ENCODE assay signal across 18 mouse cellular contexts in the genomic region with DNA sequence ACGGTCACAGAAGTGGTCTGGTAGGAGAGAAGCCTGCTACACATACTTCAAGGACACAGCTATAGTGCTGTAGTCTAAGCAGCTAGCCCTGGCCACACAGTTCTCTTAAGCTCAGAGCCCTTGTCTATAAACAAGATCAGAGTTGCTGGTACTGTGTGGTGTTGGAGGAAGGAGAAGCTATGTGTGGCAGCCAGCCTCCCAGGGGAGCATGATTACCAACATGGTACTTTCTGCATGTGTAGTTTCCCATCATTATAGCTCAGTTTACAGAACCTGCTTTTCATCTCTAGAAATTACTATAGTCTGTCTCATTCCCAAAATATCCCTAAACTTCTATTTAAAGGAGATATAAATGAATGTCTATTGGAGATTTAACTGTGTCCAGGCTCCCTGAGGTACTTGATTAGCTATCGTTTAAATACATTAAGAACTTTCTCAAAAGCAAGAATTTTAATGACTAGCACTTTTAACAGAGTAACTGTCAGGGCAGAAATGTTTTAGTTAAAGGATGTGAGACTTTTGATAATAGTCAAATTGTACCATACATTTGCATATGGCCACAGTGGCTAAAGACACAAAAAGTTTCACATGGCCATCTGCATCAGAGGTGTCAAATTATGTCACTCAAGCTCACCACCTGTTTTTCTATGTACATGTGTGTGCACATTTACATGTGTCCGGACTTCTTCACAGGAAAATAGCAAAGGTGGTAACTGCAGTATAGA.
"Had no signal": no experiment of that assay in that cellular context is flagged by ENCODE, and none has a peak within 500 bp of the region (broad histone marks: within the 10 kb centered on the region; RNA-seq: fewer than 3 reads in every experiment).

No protein-coding gene starts in this region.

- H3K27ac ChIP-seq: liver, embryonic 14.5 days; midbrain, embryonic 13.5 days; midbrain, embryonic 15.5 days; neural tube, embryonic 12.5 days; stomach, embryonic 15.5 days; stomach, postnatal 0 days had no signal

- DNase-seq: lung, adult 18-20 months; lung, embryonic 14.5 days; lung, postnatal 10 days; lung, postnatal 4 days; retina, postnatal 1 day; right cerebral cortex, adult 18-20 months; right cerebral cortex, postnatal 25 days; right cerebral cortex, postnatal 4 days; thymus, adult 2 months; thymus, postnatal 25 days; thymus, postnatal 4 days had no signal

- H3K9me3 ChIP-seq: midbrain, embryonic 13.5 days; midbrain, embryonic 15.5 days; neural tube, embryonic 12.5 days; stomach, embryonic 15.5 days had no signal

- H3K4me3 ChIP-seq: midbrain, embryonic 13.5 days; midbrain, embryonic 15.5 days; neural tube, embryonic 12.5 days; stomach, embryonic 15.5 days had no signal

- H3K4me2 ChIP-seq: lung, embryonic 14.5 days; midbrain, embryonic 11.5 days; midbrain, embryonic 13.5 days; midbrain, embryonic 15.5 days; neural tube, embryonic 12.5 days; stomach, embryonic 15.5 days had no signal

- H3K4me1 ChIP-seq: stomach, embryonic 15.5 days had no signal

- ATAC-seq: midbrain, embryonic 13.5 days; midbrain, embryonic 15.5 days had no signal

- H3K36me3 ChIP-seq: midbrain, embryonic 13.5 days; midbrain, embryonic 15.5 days; neural tube, embryonic 12.5 days; stomach, embryonic 15.5 days had no signal

- H3K9ac ChIP-seq: liver, embryonic 14.5 days; lung, embryonic 14.5 days; midbrain, embryonic 13.5 days; midbrain, embryonic 15.5 days; neural tube, embryonic 12.5 days; stomach, embryonic 15.5 days had no signal

- H3K27me3 ChIP-seq: neural tube, embryonic 12.5 days; stomach, embryonic 15.5 days had no signal
